Mouse (Mus musculus) spleen, adult 2 months (tissue): ENCODE results near the gene Prok1.

Source experiments
- CTCF ChIP-seq: fragments of 200-500 bp; IDR thresholded peaks from 2 replicates; pipeline ENCODE4 v1.5.1; 2011; ENCODE audit warnings: mild to moderate bottlenecking, inconsistent platforms; ENCODE audit not compliant: insufficient read depth, insufficient read length, insufficient replicate concordance; ENCODE audit errors: extremely low read depth
- POLR2A ChIP-seq: fragments of 200-500 bp; IDR thresholded peaks from 2 replicates; pipeline ENCODE4 v1.6.1; 2011; ENCODE audit warnings: low read depth, low read length, inconsistent platforms

GRCm38 (mm10) chr3:107257924-107258323 is 18.4 kb upstream of the Prok1 start:
- TF ChIP-seq POLR2A: no peak
- TF ChIP-seq CTCF: no peak
